Mouse (Mus musculus): ENCODE measurements around the gene Itga1.

GRCm38 (mm10) chr13:114914963-114915362 lies 186.8 kb downstream of the Itga1 start:
- TF ChIP-seq CTCF (IDR thresholded peaks at IDR 0.05; ENCODE audit: extremely low read depth, insufficient read depth, low read length) (no peak), POLR2A (IDR thresholded peaks at IDR 0.05; ENCODE audit: extremely low read depth, insufficient read depth, low read length) (no peak)

All from cortical plate, adult 2 months (tissue).